Mouse (Mus musculus): Measurements from ENCODE around the gene Zbtb22. TPM values are rescaled to one million over a fixed set of nuclear protein-coding genes. Genes with fewer than 3 reads are reported as not detected.

The Zbtb22 gene
- polyA plus RNA-seq (2012; rRNA removed): 34.5 and 40.6 TPM in 2 replicates

DNA sequence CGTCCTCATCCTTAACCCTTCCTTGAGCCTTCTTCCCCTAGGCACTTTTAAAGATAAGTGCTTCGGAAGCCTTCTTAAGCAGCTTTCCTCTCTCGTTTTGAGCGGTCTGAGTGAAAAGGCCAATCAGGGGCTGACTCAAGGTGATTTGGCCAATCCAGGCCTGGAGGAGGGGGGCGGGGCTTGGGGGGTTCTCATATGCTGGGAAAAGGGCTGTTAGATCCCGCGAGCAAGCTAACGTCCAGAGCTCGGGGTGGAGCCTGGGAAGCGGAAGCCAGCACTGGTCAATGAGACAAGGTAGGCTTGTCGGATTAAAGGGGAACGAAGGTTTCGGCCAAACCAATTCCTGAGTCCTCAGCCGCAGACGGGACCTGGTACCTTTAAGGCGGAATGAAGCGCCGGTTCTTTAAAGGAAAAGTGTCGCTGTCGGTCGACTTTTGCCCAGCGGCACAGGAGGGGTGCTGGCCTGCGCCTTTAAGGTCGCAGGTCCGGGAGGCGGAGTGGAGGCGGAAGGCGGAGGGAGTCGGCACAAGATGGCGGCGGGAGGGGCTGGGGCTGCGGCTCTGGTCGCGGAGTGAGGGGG, at the start of gene Zbtb22, which contains the start of gene Tapbp:
TSS of gene Zbtb22 (plus strand) at position 234 of the 580 bp plus-strand sequence.
TSS of gene Tapbp (plus strand) at position 229 of the 580 bp plus-strand sequence.

DNA sequence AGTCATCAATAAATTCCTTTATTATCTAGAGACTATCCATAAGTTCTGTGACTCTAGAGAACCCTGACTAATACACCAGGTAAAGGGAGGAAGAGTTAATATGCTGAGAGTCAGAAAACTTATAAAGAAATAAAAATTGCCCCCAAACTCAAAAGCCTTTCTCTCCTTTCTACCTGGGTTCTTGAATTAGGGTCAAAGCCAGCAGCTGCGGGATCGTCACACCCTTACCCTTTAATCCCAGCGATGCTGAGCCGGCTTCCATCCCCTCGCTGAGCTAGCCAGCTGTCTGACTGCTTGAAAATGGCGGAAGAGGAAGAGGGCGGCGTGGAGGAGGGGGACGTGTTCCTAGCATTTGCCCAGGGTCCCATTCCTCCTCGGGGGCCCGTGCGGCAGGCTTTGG, 42.2 kb upstream of the Zbtb22 start, which contains the start of gene Gm7029:
TSS of gene Gm7029 (plus strand) at position 301 of the 400 bp plus-strand sequence.

DNA sequence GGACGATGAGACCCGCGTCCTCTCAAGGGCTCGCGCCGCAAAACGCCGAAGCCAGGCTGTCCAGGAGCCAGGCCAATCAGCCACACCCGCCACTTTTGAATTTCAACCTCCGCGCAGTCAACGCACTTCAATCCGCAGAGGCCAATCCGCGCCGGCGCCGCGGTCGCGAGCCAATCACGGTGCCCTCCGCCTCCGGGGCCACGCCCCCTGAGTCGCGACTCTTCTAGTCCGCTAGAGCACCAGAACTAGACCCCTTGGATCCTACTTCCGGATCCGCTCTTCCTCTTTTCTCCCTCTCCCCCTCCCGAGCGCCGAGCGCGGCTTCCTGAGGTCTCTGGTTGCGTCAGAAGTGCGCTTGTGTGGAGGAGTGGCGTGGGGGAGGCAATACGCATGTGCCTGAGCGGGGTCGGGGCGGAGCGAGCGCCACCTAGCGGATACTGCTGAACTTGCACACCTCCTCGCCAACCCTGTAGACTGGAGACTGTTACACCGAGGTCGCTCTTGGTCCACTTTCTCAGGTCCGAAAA, 25.1 kb upstream of the Zbtb22 start, which contains the start of gene Kifc1:
TSS of gene Kifc1 (minus strand) at position 129 of the 527 bp plus-strand sequence.

DNA sequence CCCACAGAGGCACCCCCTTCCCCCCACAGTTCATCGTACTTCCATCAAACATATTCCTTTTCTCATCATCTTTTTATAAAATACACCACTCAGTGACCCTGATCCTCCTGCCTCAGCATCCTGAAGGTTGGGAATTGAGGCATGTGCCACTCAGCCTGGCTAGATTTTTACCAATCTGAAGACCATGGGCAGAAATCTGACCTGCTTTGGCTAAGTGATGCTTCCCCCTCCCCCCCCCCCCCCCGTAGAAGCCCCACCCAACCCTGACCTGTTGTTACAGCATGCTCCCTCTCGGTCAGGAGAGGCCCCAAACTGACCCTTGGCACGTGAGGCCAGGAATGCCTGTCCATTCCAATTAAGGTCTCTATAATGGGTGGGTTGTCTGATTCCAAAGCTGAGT, 10.9 kb upstream of the Zbtb22 start, which contains the start of gene Platr17:
TSS of gene Platr17 (plus strand) at position 301 of the 400 bp plus-strand sequence.

DNA sequence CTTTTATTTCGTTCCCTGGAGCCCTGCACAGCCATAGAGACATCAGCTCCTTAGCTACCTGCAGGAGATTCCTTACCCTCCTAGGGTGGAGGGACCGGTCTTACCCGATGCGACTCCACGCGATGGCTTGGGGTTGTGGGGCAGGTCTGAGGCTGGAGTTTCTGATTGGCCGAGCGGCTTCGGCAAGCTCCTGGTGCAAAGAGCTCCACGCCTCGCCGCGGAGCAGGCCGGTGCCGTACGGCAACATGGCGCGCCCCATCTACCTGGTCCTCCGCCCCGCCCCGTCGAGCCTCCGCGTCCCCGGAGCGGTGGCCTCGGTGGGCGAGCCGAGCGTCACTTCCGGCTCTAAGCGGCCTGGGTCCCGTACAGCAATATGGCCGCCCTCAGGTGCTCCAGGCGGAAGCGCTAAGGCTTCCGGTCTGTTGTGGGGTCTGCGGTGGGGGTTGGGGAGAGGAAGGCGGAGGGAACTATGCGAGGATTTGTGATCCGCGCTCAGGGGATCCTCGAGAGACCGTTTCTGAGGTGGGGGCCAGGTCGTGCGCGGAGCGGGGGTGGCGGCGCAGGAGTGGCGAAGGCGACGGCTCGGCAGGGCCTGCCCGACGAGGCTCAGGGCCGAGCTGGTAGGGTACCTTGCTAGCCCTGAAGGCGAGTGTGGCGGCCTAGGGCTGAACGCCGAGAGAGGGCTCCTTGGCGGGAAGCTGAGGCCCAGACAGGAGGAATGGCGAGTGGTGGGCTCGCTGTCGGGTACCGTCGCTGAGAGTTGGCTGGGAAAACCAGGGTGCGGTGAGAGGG, 6.4 kb upstream of the Zbtb22 start, which contains the start of gene Daxx:
TSS of gene Daxx (plus strand) at position 338 of the 792 bp plus-strand sequence.

DNA sequence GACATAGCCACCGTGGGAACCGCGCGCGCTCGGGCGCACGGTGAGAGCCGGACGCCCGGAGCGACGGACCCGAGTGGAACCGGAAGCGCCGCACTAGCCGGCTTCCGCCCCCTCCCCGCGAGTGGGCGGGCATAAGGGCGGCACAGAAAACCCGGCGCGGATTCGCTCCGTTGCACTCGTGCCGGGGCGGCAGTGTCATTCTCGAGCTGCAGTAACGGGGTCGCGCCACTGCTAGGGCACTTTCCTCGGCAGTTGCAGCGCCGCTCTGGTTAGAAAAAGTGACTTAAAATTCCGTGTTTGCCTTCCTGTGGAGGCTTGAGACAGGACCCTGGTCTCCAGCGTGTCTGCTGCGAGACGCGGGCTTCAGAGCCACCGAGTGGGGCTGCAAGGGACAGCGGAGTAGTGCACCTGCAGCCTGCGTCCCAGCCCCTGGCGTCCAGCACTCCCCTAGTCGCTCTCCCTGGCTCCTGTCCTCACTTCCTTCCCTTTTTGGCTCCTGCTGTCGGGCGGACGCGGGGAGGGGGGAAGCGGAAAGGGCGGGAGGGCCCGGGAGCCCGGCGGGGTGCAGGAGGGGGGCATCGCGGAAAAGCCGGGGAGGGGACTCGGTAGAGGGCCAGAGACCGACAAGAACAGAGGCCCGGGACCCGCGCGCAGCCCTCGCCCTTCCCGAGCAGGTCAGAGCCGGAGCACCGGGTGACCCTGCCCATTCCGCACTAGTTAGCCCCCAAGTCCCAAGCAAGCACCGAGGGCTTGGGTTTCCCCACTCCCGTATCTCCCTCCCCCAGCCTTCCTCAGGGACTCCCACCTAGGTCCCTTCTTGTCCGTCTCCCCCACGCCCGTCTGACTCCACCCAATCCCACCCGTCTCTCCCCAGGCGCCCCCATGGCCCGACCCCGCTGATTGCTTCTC, 13.9 kb downstream of the Zbtb22 start, which contains the start of gene Rgl2:
TSS of gene Rgl2 (plus strand) at position 173 of the 909 bp plus-strand sequence.

DNA sequence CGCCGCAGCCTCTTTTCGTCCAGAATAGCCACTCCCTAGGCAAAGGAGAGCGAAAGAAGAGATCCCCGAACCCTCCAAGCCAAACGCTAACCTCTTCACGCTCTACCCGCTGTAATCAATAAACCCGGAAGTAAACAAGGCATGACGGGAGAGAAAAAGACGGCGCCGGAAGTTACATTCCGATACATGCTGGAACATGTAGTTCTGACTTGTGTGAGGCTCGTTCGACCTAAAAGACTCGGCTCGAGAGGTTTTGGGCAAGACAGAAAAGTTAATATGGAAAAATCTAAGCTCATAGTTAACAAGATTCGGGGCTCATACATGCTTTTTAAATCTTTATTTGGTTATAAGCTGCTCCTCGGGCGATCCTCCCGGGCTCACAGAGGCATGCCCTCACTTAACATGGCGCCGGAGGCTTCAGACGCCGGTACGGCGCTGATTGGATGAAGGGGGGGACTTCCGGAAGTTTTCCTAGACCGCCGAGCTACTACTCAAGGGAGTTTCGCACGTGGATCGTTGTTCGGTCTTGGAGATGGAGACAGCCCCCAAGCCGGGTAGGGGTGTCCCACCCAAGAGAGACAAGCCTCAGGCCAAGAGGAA, 24.6 kb downstream of the Zbtb22 start, which contains the start of the genes Pfdn6 and Wdr46:
TSS of gene Pfdn6 (minus strand) at position 138 of the 600 bp plus-strand sequence.
TSS of gene Wdr46 (plus strand) at position 455 of the 600 bp plus-strand sequence.

DNA sequence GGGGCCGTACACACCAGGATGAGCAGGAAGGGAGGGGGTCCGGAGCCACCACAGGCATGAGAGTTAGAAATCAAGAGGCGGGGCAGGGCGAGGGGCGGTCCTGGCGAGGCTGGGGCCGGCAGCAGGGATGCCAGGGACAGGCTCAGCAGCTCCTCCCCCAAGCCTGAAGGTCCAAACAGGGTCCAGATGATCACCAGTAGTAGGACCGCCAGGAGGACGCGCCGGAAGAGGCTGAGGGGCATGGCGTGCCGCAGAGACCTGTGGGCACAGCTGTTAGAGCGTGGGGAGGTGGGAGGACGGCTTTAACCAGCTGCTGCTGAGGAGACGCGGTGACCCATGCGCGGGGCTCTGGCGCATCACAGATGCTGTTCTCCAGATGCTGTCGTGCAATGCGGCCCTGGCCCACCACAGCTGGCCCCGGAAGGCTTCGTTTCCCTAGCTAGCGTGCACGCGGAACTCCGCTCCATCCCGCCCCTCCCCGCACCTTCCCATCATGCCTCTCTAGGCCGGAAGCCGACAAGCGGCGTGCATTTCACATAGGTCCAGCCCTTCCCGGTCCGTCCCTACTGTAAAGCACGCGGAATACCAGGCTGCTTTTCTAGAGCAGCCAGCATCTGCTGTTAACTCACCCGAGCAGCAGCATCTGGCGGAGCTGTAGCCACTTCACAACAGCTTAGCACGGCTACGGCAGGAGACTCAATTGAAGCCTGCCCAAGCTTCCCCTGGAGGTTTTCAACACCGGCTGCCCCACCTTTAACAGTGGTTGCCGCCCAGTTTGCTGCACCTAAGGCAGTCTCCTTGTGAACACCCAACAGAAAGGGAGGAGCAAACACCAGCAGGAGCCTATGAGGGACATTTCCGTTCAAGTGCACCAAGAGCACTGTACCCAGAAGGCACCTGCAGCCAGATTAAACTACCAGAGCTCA, 35.6 kb downstream of the Zbtb22 start, which contains the start of gene B3galt4:
TSS of gene B3galt4 (minus strand) at position 468 of the 926 bp plus-strand sequence.

DNA sequence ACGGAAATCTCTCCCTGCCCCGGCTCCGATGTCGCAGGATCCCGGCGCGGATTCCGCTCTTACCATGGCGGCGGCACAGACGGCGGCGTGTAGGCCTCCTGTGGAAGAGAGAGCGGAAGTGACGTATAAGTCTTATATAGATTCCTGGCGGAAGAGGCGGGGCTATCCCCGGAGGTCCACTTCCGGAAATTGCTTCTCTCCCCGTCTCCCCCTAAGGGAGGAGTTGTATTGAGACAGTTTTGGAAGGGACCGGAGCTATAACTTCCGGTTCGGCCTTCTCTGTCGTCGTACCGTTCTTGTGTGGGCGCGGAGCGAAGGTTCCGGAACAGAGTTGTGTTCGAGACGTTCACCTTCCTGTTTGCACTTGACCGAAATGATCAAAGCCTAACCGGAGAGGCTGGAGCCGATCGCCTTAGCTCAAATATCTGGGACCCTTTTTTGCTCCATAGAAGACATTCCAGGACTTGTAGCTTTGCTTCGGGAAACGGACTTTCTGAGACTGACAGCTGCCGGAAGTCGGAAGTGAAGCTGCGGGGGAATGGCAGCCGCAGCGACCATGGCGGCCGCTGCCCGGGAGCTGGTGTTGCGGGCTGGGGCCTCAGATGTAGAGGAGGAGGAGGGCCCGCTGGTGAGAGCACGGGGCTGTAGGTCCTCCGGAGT, 40.0 kb downstream of the Zbtb22 start, which contains the start of the genes Vps52 and Rps18:
TSS of gene Vps52 (plus strand) at position 258 of the 660 bp plus-strand sequence.
TSS of gene Rps18 (minus strand) at position 447 of the 660 bp plus-strand sequence.

Other genes starting within 250 kb of the Zbtb22 start
- 346 and 372 TPM in 2 replicates for gene Hnrnpm, start 229.0 kb upstream of the Zbtb22 start, polyA plus RNA-seq (2012; rRNA removed)
- gene March2, start 197.2 kb upstream of the Zbtb22 start, polyA plus RNA-seq (2012; rRNA removed): 54.7 and 54.9 TPM in 2 replicates
- gene Rab11b, start 155.4 kb upstream of the Zbtb22 start, polyA plus RNA-seq (2012; rRNA removed): 492 and 498 TPM in 2 replicates
- gene Angptl4, start 134.1 kb upstream of the Zbtb22 start, polyA plus RNA-seq (2012; rRNA removed): 8.6 and 13.8 TPM in 2 replicates
- 60.8 and 64.1 TPM in 2 replicates for gene Kank3, start 105.4 kb upstream of the Zbtb22 start, polyA plus RNA-seq (2012; rRNA removed)
- gene Rps28, start 91.3 kb upstream of the Zbtb22 start, polyA plus RNA-seq (2012; rRNA removed): 1,052 and 1,113 TPM in 2 replicates
- gene Ndufa7, start 91.3 kb upstream of the Zbtb22 start, polyA plus RNA-seq (2012; rRNA removed): 340 and 356 TPM in 2 replicates
- gene Cd320, start 72.8 kb upstream of the Zbtb22 start, polyA plus RNA-seq (2012; rRNA removed): 41.3 and 46.5 TPM in 2 replicates
- not detected in 2 replicates for gene Gm7029, start 42.1 kb upstream of the Zbtb22 start, polyA plus RNA-seq (2012; rRNA removed)
- 32.6 and 40.9 TPM in 2 replicates for gene Kifc1, start 25.2 kb upstream of the Zbtb22 start, polyA plus RNA-seq (2012; rRNA removed)
- gene Platr17, start 10.8 kb upstream of the Zbtb22 start, polyA plus RNA-seq (2012; rRNA removed): 0.25 and 0.29 TPM in 2 replicates
- gene Daxx, start 6.5 kb upstream of the Zbtb22 start, polyA plus RNA-seq (2012; rRNA removed): 46.3 and 50.1 TPM in 2 replicates
- 13.9 and 20.8 TPM in 2 replicates for gene Tapbp, start within 50 bp of the Zbtb22 start, polyA plus RNA-seq (2012; rRNA removed)
- 230 and 252 TPM in 2 replicates for gene Rgl2, start 13.6 kb downstream of the Zbtb22 start, polyA plus RNA-seq (2012; rRNA removed)
- 113 and 115 TPM in 2 replicates for gene Pfdn6, start 24.4 kb downstream of the Zbtb22 start, polyA plus RNA-seq (2012; rRNA removed)
- gene Wdr46, start 24.8 kb downstream of the Zbtb22 start, polyA plus RNA-seq (2012; rRNA removed): 27.4 and 27.8 TPM in 2 replicates
- gene B3galt4, start 35.6 kb downstream of the Zbtb22 start, polyA plus RNA-seq (2012; rRNA removed): 9.3 and 9.5 TPM in 2 replicates
- gene Vps52, start 39.9 kb downstream of the Zbtb22 start, polyA plus RNA-seq (2012; rRNA removed): 63.4 and 64.7 TPM in 2 replicates
- gene Rps18, start 40.1 kb downstream of the Zbtb22 start, polyA plus RNA-seq (2012; rRNA removed): 1,006 and 1,081 TPM in 2 replicates
- 27.6 and 29.7 TPM in 2 replicates for gene H2-K1, start 84.4 kb downstream of the Zbtb22 start, polyA plus RNA-seq (2012; rRNA removed)
- 62.7 and 65.1 TPM in 2 replicates for gene Ring1, start 108.8 kb downstream of the Zbtb22 start, polyA plus RNA-seq (2012; rRNA removed)
- gene H2-Ke6, start 112.2 kb downstream of the Zbtb22 start, polyA plus RNA-seq (2012; rRNA removed): 115 and 118 TPM in 2 replicates
- gene Slc39a7, start 115.8 kb downstream of the Zbtb22 start, polyA plus RNA-seq (2012; rRNA removed): 113 and 136 TPM in 2 replicates
- gene Rxrb, start 115.9 kb downstream of the Zbtb22 start, polyA plus RNA-seq (2012; rRNA removed): 88.3 and 91.0 TPM in 2 replicates
- gene Col11a2, start 123.5 kb downstream of the Zbtb22 start, polyA plus RNA-seq (2012; rRNA removed): 13.9 and 70.2 TPM in 2 replicates
- gene H2-Oa, start 176.4 kb downstream of the Zbtb22 start, polyA plus RNA-seq (2012; rRNA removed): 0.15 and 0.29 TPM in 2 replicates
- gene H2-DMa, start 203.6 kb downstream of the Zbtb22 start, polyA plus RNA-seq (2012; rRNA removed): 10.2 and 10.5 TPM in 2 replicates
- 206 and 231 TPM in 2 replicates for gene Brd2, start 206.7 kb downstream of the Zbtb22 start, polyA plus RNA-seq (2012; rRNA removed)
- 0.15 and 0.29 TPM in 2 replicates for gene H2-DMb2, start 227.4 kb downstream of the Zbtb22 start, polyA plus RNA-seq (2012; rRNA removed)
- 1.0 and 1.9 TPM in 2 replicates for gene H2-DMb1, start 237.2 kb downstream of the Zbtb22 start, polyA plus RNA-seq (2012; rRNA removed)